Mouse (Mus musculus) brain, embryonic 14.5 days (tissue): ENCODE data around the gene Htr1f.

Source experiments
- CTCF ChIP-seq: fragments of 200-500 bp; IDR thresholded peaks from 2 replicates; pipeline ENCODE4 v1.5.1; 2012; ENCODE audit warnings: inconsistent platforms, mild to moderate bottlenecking, moderate library complexity, borderline replicate concordance; ENCODE audit not compliant: insufficient read depth, insufficient read length; ENCODE audit errors: extremely low read depth
- POLR2A ChIP-seq: fragments of 200-500 bp; IDR thresholded peaks from 2 replicates; pipeline ENCODE4 v1.6.1; 2012; ENCODE audit warnings: mild to moderate bottlenecking, inconsistent platforms, borderline replicate concordance; ENCODE audit not compliant: poor library complexity, insufficient read depth, insufficient read length, severe bottlenecking; ENCODE audit errors: extremely low read depth

DNA sequence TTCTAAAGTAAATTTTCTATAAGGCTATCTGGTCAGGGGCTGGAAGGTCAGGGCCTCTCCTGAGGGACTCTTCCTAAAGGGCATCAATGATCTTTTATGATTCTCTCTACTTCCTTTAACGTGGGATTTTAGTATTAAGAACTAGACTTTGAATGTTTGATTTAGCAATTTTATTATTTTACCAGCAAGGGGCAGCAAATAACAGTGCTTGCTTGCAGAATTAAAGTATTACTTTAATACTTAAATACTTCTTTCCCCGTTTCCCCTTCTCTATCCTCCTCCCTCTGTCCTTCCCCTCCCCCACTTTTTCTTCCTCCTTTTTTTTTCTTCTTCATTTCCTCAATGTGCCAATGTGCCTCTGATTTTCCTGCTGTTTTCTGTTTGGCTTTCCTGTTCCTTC is 202.3 kb downstream of the Htr1f start:
- TF ChIP-seq CTCF (no peak), POLR2A (no peak)
